Mouse (Mus musculus) common myeloid progenitor, adult 5-6 weeks (primary cell): Measurements from ENCODE around the gene Nrxn1. TPM values are rescaled to one million over a fixed set of nuclear protein-coding genes. Genes with fewer than 3 reads are reported as not detected.
A peak's percentile ranks its signal among the peaks of the same experiment; 100 is the strongest.

Source experiments
- ATAC-seq: replicated peaks from 2 replicates; pipeline ENCODE4 v1.8.0; 2016; ENCODE audit warnings: low read depth, mild to moderate bottlenecking, moderate TSS enrichment, inconsistent platforms; ENCODE audit not compliant: poor library complexity, severe bottlenecking
- total RNA-seq: library from RNA; stranded (forward); fragments of 200-1000, 187-1606 nt; gene quantifications from 2 replicates; pipeline ENCODE4 v1.2.3, GENCODE M21; 2017

The Nrxn1 gene
- total RNA-seq, 1 experiment from 2014 or later: 17.0 TPM

DNA sequence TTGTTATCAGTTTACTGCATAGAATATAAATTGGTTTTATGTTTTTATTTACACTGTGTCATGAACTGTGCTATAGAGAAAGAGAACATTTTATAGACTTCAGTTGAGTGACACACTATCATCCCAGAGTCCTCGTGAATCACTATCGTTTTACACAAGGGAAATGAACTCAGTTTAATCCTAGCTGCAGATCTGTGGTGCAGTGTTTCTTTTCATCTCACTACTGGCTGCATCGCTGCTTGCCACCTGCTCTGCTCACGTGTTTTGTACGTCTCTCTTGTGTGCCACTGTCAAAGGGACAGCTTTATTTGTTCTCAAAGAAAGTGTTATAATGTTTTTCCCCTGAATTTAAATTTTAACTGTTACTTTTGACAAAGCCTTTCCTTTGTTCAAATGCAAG lies 885.3 kb downstream of the Nrxn1 start:
- no peak for ATAC-seq

DNA sequence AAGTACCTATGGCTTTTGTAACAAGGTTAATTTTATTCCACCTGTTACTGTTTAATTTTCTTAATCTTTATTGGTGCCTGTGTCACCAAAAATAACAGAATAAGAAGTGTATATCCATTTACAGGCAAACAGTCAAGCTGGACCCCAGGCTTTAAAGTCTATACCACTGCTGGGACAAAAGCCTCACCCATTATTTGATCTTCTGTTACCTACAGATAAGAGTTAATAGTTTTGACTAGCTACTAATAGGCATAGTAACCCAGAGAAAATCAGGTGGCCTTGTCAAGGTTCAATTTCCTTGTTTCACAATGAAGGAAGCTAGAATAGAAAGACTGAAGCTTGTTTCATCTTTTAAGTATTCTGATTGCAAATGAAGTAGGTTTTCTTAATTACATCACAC lies 888.9 kb downstream of the Nrxn1 start:
- no peak for ATAC-seq

DNA sequence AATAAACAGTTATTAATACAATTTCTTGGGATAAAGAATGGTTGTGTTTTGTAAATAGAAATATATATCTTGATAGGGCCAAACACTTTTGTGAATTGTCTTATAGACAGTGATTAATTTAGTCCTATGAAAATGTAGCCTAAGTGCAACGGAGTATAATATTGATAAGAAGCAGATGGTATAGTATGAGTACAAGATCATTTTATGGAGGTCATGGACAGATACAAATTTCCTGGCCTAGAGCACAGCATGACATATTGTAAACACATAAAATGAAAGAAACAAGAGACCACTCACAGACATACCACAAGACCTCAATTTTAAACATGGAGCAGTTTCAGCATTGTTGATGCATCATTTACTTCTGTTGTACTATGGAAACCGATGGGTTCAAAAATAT lies 890.1 kb downstream of the Nrxn1 start:
- no peak for ATAC-seq

DNA sequence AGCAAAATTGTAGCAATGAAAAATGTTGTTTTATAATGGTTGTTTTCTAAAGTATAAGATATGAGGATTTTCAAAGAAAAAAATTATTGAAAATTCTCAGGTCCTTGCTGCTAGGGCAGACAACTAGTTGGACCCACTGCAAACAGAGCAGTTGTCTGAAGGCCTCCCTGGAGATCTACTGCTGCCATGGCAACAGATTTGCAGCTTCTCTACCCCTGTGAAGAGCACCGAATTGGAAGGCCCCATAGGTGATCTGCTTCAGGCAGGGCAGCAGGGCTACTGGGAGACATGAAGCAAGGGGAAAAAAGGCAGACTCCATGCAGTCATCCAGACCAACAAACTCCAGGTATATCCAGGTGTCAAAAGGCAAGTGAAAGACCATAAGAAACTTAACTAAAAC lies 896.1 kb downstream of the Nrxn1 start:
- ATAC-seq: no peak

GRCm38 (mm10) chr17:90141602-90142001 lies 951.3 kb downstream of the Nrxn1 start:
- peak; percentile 65; the same call in 1 of the 2 replicates for ATAC-seq

DNA sequence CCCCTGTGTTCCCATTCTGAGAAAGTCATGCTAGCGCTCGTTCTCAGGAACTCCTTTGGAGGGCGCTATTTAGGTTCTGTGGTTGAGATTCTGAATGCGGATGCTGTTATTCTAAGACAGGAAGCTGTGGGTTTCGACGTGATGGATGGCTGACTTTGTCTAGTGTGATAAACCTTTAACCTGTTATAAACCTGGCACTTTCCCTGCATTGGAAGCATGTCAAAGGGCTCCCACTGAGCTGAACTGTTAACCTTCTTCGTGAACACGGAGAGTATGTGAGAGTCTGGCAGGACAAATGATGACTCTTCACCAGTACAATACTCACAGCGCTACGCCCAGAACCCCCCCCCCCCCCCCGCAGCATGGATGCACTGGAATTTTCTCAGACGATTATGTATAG lies 962.0 kb downstream of the Nrxn1 start:
- no peak for ATAC-seq

DNA sequence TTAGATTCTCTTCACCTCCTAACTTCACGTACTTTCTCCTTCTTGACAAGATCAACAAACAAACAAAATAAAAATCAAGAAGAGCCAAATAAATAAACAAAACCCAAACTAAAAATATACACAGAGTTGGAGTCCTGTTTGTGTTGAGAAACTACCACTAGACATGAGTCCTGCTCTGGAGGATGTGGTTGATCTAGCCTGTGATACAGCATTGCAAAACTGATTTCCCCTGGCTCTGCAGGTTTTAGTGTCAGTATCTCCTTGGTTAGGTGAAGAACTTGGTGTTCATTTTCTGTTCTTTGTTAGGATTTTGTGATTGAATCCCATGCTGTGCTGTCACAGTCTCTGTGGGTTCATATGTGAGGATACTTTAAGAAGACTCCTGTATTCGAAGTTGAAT lies 963.7 kb downstream of the Nrxn1 start:
- ATAC-seq: 0 out of 2 replicates have a peak, but pooled peaks have one; percentile 36

DNA sequence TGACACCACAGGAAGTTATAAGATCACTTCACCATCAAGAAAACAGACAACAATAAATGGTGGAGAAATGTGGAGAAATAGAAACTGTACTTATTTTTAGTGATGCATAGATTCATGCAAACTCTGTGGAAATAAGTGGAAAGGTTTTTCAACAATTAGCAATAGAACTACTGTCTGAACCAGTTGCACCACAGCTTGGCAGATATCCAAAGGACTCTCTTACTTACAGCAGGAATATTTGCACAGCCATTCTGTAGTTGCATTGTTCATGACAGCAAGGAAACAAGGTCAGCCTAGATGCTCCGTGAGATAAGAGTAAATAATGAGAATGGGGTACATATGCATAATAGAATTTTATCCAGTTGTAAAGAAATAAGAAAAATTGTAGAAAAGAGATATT lies 965.3 kb downstream of the Nrxn1 start:
- no peak for ATAC-seq

- ATAC-seq: no peak
These were observed 969.9 kb downstream of the Nrxn1 start for GRCm38 (mm10) chr17:90122796-90123481.

DNA sequence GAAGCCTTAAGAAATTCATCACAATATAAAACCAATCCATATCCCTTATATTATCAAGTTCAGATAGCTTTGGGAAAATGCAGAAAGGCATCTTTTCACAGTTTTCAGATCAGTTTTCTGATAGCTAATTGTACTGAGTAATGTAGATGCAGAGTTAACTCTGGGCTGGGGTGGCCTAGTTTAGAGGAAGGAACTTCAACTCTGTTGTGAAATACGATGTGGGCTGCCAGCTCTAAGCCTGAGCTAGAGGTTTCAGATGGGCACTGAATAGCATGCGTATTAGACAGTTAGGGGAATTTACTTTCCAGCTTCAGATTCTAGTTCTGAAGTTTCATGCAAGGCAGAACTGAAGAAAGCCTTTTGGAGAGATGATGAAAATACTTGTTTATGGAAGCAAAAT lies 976.6 kb downstream of the Nrxn1 start:
- ATAC-seq: peak; percentile 56; the same call in 1 of the 2 replicates

DNA sequence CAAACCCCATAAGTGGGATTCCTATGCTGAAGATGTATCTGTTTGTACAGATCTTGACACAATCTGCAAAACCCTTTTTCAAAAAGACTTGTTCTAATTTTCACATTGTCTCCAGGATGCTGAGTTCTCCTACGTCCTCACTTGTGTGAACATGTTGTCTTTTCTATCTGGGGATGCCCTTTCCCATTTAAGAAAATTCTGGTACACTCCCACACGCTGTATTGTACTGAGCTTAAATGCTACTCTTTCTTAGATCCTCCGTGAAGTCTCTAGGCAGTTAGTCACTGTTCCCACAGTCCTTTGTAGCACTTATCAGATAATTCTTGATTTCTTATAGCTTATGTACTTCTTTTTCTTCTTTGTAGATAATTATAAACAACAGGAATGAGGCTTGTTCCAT lies 997.9 kb downstream of the Nrxn1 start:
- no peak for ATAC-seq

DNA sequence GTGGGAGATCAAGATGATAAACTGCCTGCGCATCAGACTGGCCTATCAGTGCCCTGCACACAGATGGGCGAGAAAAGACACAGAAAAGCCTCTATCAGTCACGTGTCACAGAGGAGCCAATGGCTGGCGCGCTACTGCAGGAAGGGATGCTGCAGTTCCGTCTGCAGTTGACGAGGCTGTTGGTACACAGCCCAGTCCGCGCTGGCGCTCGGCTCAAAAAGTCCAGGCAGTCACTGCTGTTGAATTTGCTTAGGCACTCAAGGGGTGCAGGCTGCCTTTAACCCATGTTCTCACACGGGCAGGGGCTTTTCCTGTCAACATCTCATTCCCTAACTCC lies 1004.6 kb downstream of the Nrxn1 start:
- ATAC-seq: peak; percentile 97

DNA sequence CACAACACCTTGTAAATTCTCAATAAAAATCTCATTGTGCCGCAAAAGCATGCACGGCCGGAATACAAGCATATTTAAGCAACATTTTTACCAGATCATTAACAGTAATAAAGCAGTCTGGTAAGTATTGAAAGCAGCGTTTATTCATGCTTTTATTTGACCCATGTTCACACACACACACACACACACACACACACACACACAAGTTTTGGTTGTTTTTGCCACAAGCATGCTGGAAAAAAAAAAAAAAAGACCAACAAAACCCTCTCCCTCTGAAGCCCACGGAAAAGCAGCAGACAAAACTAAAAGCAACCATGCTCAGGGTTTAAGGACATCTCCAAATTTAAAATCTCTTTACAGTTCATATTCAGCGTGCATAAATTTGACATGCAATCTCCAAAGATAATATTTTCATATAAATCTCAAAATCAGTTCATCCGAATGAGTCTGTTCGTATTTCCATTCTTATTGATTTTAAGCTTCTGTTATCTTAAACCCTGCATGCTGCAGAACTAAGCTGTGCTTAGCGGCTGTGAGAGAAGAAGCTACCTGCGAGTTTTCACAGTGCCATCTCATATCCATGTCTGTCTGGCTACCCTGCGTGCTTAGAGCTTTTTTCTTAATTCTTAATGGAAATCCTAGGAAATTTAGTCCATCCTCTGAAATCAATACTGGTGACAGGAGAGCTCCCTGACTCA lies 1005.1 kb downstream of the Nrxn1 start:
- ATAC-seq: no peak; the same call in 1 of the 2 replicates

GRCm38 (mm10) chr17:90086826-90087225 lies 1006.0 kb downstream of the Nrxn1 start:
- ATAC-seq: no peak

DNA sequence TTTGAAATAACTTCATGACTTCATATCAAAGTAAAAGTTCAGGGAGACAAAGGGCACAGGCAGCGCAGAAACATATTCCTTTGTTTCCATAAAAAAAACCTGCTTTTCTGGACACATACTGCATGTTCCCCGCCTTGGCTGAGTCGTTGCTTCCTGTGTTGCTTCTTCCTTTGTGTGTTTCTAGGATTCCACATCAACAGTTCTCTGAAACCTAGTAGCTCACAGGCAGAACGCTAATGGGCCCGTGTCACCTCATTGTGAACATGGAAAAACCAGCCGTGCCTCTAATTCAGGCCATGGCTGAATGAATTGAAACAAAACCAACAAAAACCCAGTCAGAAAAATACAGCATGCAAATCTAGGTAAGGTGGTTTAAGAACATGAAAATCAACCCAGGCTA lies 1013.9 kb downstream of the Nrxn1 start:
- ATAC-seq: no peak

- no peak for ATAC-seq
These were observed 1014.4 kb downstream of the Nrxn1 start for GRCm38 (mm10) chr17:90078488-90078887.

DNA sequence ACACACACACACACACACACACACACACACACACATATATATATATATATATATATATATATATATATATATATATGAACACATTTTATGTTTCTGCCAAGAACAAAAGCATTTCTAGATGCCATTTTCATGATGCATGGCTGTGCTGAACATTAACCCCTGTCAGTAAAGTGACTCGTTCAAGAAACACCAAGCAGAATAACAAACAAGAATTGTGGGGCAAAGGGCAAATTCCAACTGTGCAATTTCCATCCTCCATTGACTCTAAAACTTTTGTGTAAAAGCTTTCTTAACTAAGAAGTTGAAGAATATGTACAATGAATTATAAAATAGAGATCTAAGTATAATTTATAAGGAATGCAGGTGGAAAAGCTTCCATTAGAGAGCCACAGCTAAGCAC lies 1030.0 kb downstream of the Nrxn1 start:
- no peak for ATAC-seq

GRCm38 (mm10) chr17:90060872-90061271 lies 1032.0 kb downstream of the Nrxn1 start:
- no peak for ATAC-seq

- no peak for ATAC-seq
These were observed 1032.7 kb downstream of the Nrxn1 start for GRCm38 (mm10) chr17:90060168-90060567.

GRCm38 (mm10) chr17:90059320-90060111 lies 1033.4 kb downstream of the Nrxn1 start:
- ATAC-seq: no peak

GRCm38 (mm10) chr17:90054312-90054711 lies 1038.6 kb downstream of the Nrxn1 start:
- ATAC-seq: no peak
